Mouse (Mus musculus) cortical plate, adult 2 months (tissue): ENCODE measurements around the gene Ace3. TPM values are rescaled to one million over a fixed set of nuclear protein-coding genes. Genes with fewer than 3 reads are reported as not detected.
"Not testable (repeated sequence)": the region's sequence is repeated elsewhere in the genome, so short reads cannot be mapped to it uniquely, and the experiment has no call there.

ENCODE experiments used
- H3K27ac ChIP-seq: fragments of 200-500 bp; 2 replicates; pipeline ENCODE4 v1.5.1; 2012; ENCODE audit warnings: low read length, control low read depth, inconsistent platforms; ENCODE audit not compliant: insufficient read depth
- H3K4me1 ChIP-seq: fragments of 200-500 bp; 2 replicates; pipeline ENCODE4 v1.6.1; 2011; ENCODE audit warnings: low read length; ENCODE audit not compliant: control insufficient read depth, insufficient read depth
- H3K4me3 ChIP-seq: fragments of 200-500 bp; 2 replicates; pipeline ENCODE4 v1.5.1; 2011; ENCODE audit warnings: mild to moderate bottlenecking, low read length, control low read depth; ENCODE audit not compliant: insufficient read depth
- CTCF ChIP-seq: fragments of 200-500 bp; IDR thresholded peaks from 2 replicates; pipeline ENCODE4 v1.5.1; 2011; ENCODE audit warnings: mild to moderate bottlenecking, control low read depth, low read length; ENCODE audit not compliant: insufficient read depth; ENCODE audit errors: extremely low read depth
- POLR2A ChIP-seq: fragments of 200-500 bp; IDR thresholded peaks from 2 replicates; pipeline ENCODE4 v1.6.1; 2011; ENCODE audit warnings: mild to moderate bottlenecking, low read length, control low read depth; ENCODE audit not compliant: insufficient read depth; ENCODE audit errors: extremely low read depth
- polyA plus RNA-seq: library from polyadenylated mRNA; depleted of rRNA; stranded (reverse); fragments of >200 nt; gene quantifications from 2 replicates; pipeline ENCODE4 v1.2.3, GENCODE M21; 2012

The Ace3 gene
- polyA plus RNA-seq, 1 experiment: not detected

DNA sequence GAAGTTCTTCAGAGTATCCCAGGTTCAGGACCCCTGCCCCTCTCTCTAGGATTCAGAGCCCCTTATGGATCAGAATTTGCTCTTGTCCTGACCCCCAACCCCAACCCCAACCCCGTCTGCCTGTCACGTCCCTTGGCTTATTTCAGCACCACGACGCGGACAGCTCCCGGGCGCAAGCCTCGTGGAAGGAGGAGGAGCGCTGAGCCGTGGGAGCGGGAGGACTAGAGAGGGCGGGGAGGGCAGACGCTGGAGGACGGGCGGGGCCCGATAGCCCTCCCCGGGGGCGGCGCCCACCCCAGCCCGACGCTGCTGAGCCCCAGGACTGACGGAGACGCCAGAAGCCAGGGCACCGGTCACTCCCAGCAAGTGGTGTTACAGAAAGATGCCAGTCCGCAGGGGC, 13.3 kb downstream of the Ace3 start, which contains the start of gene Kcnh6:
TSS of gene Kcnh6 (plus strand) at position 304 of the 400 bp plus-strand sequence.
- Histone ChIP-seq H3K4me1 (no peaks in the 10 kb centered on the region), H3K4me3 (no peak within 1 kb of the TSS)
- TF ChIP-seq POLR2A (no peak), CTCF (no peak)

GRCm38 (mm10) chr11:106012711-106013110, 18.2 kb downstream of the Ace3 start:
- Histone ChIP-seq H3K27ac (no peak overlapping the region), H3K4me1 (no peaks in the 10 kb centered on the region; the same call in 1 of the 2 replicates), H3K4me3 (no peak overlapping the region)
- TF ChIP-seq CTCF: no peak
- no peak for TF ChIP-seq POLR2A

More for the DNA sequence above, 13.3 kb downstream of the Ace3 start, which contains the start of gene Kcnh6:
- no peak within 1 kb of the TSS for H3K27ac ChIP-seq

DNA sequence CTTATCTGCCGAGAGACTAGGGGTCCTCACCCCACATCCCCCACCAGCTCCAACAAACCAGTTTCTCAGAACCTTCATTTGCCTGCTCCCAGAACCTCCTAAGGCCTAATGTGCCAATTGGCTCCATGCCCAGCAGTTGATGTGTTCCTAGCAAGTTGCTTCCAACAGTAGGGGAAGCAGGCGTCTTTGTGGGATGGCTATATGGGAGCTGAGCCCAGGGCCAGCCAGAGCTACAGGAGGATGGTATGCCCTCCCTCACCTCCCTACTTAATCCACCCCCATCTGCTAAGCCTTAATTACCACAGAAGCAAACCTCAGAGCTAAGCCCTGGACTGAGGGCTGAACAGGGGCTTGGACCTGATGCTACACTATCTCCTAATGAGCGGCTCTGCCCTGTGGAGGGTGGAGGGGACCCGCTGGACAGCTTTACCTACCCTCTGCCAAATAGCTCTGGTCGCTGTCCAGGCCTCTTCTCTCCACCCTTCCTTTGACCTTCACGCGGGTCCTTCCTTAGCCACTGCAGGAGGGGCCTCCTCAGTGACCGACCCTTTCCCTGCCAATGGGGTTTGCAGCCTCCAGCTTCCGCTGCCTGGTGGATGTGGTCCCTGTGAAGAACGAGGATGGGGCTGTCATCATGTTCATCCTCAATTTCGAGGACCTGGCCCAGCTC, 19.2 kb downstream of the Ace3 start:
- TF ChIP-seq CTCF (no peak), POLR2A (no peak)
- Histone ChIP-seq H3K27ac (no peak overlapping the region), H3K4me3 (no peak overlapping the region), H3K4me1 (no peaks in the 10 kb centered on the region; the same call in 1 of the 2 replicates)

DNA sequence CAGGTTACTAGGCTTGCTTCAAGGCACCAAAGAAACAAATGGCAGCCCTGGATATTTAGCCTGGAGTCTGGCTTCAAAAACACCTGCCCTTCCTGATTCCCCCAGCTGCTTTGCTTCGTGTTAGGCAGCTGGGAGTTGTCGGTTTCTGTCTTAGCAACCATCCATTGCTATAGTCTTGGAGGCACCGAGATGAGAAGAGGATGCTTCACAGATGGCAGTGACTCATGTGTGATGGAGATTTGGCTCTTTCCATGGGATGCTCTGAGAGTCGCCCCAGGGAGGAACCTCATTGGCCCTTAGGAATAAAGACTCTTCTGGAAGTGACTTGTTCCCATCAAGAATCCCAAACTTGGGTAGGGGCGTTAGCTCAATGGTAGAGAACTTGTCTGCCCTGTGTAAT, 22.0 kb downstream of the Ace3 start:
- Histone ChIP-seq H3K4me3 (no peak overlapping the region), H3K4me1 (no peaks in the 10 kb centered on the region; the same call in 1 of the 2 replicates), H3K27ac (no peak overlapping the region)
- TF ChIP-seq POLR2A (no peak), CTCF (no peak)

GRCm38 (mm10) chr11:106020051-106020763, 25.7 kb downstream of the Ace3 start:
- Histone ChIP-seq H3K27ac (no peak overlapping the region; the same call in 1 of the 2 replicates), H3K4me1 (no peaks in the 10 kb centered on the region), H3K4me3 (peak overlapping the region; percentile 71)
- TF ChIP-seq CTCF: no peak
- TF ChIP-seq POLR2A: peak; percentile 43; the same call in 1 of the 2 replicates

- no peak for TF ChIP-seq CTCF
- no peak for TF ChIP-seq POLR2A
- no peak overlapping the region for H3K4me3 ChIP-seq
- H3K4me1 ChIP-seq: no peaks in the 10 kb centered on the region
- no peak overlapping the region for H3K27ac ChIP-seq
Measured at GRCm38 (mm10) chr11:106025774-106026173, 31.3 kb downstream of the Ace3 start.

DNA sequence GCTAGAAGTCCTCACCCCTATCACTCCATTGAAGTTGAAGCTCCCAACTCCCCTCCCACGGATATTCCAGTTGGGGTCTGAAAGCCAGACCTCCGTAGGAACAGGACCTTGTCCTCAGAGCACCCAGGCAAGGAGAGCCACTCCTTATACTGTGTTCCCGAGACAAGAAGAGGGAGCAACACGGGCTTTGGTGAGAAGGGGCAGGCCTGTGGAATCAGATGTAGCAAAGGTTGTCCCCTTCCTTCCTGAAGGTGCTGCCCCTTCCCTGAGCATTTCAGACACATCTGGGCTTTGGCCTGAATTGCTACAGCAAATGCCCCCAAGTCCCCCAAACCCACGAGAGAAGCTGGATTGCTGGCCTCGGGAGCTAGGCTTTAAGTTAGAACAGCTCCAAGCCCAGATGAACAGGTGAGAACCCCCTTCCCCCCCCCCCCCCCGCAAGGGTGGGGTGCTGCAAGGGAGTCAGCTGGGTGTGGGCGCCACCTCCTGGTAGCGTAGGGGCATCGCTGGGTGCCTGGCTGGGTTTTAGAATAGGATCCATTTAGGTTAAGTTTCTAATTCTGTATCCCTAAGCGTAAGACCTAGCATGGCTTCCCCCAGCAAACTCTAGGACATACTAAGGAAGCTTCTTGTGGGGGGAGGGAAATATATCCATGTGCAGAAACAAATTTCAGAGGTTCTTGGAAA, 32.1 kb downstream of the Ace3 start:
- TF ChIP-seq POLR2A: no peak
- TF ChIP-seq CTCF: peak; percentile 63
- H3K4me3 ChIP-seq: no peak overlapping the region
- H3K4me1 ChIP-seq: no peaks in the 10 kb centered on the region
- no peak overlapping the region for H3K27ac ChIP-seq

DNA sequence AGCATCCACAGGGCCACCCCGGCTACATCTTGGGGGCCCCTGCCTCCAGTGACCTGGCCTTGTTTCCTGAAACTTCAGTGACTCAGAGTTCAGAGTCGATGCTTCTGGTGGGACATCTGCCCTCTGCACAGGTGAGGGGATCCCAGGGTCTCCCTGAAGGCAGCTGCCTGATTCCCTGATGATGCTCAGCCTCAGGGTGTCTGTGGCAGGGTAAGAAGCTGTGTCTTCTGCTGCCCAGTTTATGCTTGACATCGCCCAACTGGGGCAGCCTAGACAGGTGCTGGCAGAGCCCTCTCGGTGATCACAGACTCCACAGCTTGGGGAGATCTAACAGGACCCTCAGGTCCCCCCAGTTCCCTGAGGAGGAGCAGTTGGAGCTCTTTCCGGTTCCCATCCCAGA, 33.1 kb downstream of the Ace3 start:
- H3K4me1 ChIP-seq: no peaks in the 10 kb centered on the region
- H3K4me3 ChIP-seq: no peak overlapping the region
- TF ChIP-seq CTCF: no peak
- TF ChIP-seq POLR2A: no peak
- H3K27ac ChIP-seq: no peak overlapping the region

DNA sequence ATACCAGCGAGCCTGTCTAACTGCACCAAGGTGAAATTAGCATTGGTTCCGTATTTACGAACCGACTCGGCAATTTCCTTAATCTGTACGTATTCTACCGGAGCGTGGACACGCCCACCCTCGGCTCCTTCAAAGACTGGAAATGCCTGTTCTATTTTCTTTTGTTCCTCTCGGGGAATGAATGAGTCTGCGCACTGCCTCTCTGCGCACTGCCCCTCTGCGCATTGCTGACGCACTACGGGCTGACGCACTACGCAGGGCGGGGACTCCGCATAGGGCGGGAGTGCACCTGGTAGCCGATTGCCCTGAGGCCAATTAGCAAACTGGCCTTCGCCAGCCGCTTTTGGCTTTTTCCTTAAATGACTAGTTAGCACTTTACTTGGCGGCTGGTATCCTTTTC, 37.6 kb downstream of the Ace3 start:
- peak overlapping the region; percentile 26 for H3K4me3 ChIP-seq
- H3K27ac ChIP-seq, H3K4me1 ChIP-seq: not testable (repeated sequence)
